Mouse (Mus musculus) 3T3-L1 (cell line): ENCODE data around the gene Echdc1.

Source experiments
- DNase-seq: peaks from one replicate; pipeline ENCODE4 v3.0.0-alpha.2; 2015; ENCODE audit warnings: low read depth, low spot score

Gene Echdc1

DNA sequence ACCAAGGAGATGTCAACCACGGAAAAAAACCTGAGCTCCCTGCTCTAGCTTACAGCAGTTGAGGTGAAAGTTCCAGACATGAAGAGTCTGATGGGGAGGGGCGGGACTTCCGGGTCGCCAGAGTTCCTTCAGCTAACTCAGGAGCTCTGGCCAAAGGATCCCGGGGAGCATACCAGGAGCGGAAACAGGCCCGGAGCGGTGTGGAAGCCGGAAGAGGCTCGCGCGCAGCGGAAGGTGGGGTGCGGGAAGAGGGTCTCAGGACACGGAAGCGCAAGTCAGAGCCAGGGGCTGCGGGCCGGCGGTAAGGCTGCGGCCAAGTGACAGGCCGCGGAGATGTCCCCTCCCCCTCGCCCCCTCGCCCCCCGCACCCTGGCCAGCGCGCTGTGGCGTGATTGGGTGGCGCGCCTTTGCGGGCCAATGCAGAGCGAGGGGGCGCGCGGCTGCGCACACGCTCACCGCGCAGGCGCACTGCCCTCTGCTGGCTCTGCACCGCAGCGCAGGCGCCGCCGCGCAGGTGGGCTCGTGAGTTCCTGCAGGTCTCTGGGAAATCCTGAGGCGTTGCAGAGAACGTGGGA lies at the start of gene Echdc1:
Gene Echdc1 (plus strand): TSS at position 103 of the 575 bp plus-strand sequence.
- DNase-seq: peak; percentile 92

DNA sequence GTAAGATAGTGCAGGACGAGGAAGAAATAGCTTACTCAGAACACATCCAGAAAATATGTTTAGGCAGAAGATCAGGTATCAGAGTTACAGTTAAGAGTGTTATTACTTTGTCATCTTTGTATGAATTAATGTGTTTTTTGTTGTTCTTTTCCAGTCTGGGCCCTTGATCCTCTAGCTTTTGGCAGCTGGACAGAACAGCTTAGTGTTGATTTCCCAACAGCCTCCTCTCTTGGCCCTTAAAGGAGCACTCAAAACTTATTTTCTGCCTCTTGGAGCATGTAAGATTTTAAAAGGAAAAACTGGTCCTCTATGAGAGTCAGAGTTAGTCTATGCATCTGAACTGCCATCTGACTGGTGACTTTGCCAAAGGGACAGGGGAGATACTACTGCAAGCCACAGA lies 31.2 kb upstream of the Echdc1 start:
- peak; percentile 25 for DNase-seq

DNA sequence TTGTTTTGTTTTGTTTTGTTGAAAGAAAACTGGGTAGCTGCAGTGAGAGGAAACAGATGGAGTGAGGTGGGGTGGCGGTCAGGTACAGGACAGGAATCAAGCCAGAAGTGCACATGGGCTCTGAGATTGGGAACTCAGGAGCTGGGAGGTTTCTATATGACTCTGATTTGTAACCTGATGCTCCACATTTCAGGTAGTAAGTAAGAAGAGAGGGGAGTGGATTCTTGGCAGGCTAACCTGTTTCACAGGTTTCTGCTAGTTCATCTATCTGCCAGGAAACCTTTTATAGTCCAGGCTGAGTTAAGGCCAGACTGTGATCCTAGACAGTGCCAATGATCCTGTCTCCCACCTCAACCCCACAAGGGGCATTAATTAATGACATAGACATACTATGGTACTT lies 27.2 kb upstream of the Echdc1 start:
- DNase-seq: no peak

DNA sequence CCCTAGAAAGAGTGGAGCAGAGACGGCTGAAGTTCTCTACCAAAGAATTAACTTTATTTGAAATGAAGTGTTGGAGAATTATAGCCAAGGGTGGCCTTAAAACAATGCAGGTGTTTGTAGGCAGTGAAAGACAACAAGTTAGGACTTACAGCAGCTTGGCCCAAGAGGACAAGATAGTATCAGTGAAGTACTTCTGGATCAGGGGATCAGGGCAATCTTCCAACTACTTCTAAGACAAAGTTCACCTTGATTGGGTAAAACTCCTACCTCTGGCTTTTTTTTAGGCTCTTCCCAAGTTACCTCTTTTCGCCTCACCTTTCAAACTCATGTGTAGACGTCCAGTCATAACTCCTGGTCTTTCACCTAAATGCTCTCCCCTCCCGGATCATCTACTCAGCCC lies 10.7 kb upstream of the Echdc1 start:
- no peak for DNase-seq

DNA sequence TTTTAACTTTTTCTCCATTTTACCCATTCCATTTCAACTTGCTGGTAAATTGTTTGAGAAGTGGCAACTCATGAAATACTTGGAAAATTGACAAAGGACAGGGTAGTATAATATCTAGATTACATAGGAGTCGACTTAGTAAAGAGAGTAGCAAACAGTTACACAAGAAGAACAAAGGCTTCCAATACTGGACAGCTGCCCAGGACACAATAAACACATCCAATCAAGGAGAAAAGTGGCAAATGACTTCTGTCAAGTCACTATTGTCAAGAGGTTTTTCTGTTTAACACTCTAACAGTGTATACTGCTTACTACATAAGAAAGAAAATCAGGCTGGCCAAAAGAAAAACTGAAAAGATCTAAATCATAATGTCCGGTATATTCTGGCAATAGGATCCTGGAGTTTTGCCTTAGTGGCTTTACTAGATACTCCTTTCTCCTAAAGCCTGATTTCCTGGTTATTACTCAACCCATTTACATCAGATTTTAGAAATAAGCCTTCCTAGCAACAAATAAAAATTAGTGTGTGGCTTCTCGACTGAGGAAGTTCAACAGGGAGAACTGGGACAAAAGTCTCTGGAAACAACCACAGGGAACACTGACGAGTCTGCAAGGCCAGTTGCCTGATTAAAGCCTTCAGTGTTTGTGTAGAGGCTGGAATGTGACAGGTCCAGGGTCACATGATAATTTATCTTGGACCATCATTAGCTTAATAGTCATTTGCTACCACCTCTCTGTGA lies 1.3 kb upstream of the Echdc1 start:
- DNase-seq: no peak

DNA sequence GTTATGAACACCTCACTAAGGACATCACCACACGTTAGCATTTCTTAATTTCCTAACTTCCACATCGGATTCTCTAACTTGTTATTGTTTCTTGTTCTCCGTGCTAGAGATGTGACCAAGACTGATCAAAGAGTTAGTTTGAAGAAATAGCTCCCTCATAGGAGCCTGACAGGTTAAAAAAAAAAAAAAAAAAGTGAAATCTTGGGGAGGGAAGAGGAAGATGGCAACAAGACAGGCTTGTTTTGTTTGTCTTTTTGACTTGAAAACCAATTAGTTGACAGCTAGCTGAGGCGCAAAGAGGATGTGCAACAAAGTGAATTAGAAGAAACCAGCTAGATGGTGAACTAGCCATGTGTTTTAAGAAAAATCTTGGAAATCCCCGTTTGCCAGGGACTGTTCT lies 939 bp downstream of the Echdc1 start:
- DNase-seq: peak; percentile 20

DNA sequence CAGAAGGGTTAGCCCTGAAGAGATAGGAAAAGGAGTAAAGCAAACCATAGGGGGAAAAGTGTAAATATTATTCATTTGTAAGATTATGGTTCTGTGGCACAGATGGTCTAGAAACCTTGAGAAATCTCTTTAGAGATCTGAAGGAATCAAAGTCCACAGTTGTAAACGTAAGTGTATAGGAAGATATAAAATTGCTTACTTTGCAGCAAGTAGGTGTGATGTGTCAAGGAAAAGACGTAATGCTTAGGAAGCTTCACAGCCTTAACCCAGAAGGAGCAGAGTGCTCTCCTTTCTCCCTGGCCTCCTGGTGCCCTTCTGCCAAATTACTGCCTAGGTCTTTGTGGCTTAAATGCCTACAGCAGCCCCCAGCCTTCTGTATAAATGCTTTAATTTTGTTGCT lies 11.9 kb downstream of the Echdc1 start:
- DNase-seq: no peak

DNA sequence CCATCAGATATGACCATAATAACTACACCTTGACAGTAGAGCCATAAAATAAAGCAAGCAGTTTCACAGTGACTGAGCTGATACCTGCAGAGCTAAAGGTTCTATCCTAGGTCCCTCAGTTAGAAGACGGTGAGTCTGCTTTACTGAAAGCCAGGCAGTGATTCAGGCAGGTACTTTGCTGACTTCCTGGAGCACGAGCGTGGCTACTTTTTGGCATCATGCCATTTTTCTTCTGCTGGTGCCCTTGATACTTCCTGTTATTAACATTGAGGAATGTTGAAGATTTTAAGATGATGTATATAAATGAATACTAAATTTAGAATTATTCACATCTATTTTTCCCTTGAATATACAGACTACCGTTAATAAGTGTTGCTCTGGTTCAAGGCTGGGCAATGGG lies 20.9 kb downstream of the Echdc1 start:
- no peak for DNase-seq

DNA sequence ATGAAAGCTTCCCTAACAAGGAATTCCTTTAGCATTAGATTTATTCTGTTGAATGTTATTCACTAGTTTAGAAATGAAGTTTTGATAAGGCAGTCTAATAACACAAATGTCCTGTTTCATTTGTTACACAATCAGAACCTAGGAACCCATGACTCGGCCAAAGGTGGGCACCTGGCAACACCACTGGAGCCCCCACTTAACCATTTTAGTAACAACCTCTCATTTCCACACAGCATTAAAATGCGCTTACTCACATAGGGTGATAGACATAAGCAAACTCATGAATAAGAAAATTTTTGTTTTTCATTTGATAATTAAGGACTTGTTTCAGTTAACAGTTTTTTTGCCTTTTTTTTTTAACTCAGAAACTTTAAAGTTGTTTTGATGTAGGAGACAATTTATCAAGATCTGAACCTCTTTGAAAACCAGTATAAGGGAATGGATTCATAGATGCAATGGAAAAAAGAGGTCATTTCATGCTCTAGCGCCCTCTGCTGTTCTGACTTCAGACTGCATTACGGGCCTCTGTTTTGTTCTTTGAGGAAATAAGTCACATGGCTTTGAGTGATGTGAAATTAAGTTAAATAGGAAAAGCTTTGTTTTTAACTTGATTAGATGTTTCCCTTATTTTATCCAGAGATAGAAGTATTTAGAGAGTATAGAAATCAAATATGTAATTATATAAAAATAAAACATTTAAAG lies 25.5 kb downstream of the Echdc1 start:
- DNase-seq: peak; percentile 86

DNA sequence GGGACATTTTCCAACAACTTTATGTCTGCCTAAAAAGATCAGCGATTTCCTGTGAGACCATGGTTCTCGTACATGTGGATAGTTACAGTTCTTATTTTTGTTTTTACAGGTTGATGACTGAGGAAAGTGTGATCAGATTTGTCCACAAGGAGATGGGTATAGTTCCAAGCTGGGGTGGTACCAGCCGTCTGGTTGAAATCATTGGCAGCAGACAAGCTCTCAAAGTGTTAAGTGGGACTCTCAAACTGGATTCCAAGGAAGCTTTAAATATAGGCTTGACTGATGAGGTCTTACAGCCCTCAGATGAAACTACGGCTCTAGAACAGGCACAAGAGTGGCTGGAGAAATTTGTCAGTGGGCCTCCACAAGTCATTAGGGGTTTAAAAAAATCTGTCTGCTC lies 31.3 kb downstream of the Echdc1 start:
- DNase-seq: no peak

DNA sequence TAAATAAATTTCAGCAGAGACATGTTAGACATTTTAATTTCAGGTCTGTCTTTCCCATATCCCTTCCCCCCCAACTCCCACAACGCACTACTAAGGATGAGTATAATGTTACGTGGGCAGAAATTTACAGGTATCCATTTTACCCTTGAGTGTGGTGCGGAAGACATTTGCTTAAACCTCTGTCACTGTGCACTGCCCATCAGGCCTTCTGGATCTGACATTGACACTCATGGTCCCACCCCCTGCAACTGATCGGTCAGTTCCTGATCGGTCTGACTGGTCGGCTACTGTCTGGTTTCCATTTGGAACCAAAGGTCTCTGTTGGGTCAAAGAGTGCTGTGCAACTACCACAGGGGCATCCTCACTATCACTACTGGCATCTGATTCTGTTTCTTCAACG lies 33.7 kb downstream of the Echdc1 start:
- no peak for DNase-seq

DNA sequence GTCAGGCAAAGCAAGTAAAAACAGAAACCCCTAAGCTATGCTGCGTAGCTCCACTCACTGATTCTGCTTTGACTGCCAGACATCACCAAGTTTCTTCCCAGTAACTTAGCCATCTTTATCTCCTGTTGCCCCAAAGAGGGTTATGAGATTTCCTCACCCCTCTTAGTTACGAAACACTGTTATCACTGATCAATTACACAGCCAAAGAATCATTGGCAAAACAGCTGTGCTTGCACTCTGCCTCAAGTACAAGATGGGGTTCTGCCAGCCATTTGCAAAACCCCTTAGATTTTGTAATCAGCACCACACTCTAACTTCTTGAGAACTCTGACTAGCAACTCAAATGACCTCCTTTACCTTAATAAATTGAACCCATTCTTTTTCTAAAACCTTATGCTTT lies 38.5 kb downstream of the Echdc1 start:
- DNase-seq: no peak

DNA sequence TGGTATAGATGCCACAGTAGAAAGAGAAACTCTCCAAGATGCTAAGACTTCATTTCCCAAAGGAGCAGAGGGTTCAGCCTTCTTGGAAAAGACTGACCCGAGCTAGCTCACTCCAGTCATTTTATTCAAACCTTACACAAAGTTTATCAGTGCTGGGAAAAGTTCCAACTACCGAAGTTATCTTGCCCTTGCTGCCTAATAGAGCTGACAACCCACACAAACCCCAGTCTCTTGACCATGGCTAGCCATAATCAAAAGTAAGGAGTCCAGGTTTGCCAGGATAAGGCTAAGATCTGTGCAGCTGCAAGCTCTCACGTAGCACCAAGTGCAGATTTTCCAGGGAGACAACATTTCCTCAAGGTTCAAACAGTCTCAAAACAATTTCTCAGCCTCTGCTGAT lies 39.6 kb downstream of the Echdc1 start:
- no peak for DNase-seq

DNA sequence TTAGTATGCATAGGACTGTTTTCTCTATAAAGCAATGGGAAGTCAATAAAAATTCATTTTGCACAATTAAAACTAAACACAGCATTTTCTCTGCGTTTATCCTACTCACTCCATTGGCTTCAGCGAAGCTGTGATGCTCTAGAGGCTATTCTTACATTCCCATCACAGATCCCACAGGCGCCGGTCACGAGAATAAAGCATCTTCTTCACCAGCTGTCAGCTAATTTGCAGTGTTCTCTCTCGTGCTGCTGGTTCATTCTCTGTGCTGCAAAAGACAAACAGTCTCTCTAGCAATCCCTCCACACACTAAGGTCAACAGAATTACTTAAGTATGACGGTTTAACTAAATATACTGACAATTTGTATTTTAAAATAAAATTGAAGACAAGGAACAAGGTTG lies 41.2 kb downstream of the Echdc1 start:
- no peak for DNase-seq

DNA sequence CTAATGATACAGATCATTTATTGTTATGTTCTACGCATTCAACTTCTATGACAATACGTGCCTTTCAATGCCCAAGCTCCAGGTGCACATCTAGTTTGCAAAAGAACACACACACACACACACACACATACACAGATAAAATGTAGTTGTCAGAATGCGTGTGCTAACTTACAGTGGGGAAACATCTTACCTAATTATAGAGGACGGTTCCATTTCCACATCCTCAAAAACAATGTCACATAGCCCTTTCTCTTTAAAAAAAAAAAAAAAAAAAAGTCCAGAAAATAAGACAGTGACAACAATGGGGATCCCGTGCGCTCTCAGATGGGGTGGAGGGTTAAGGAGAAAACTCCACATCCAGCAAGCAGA lies 48.1 kb downstream of the Echdc1 start:
- peak; percentile 9 for DNase-seq

DNA sequence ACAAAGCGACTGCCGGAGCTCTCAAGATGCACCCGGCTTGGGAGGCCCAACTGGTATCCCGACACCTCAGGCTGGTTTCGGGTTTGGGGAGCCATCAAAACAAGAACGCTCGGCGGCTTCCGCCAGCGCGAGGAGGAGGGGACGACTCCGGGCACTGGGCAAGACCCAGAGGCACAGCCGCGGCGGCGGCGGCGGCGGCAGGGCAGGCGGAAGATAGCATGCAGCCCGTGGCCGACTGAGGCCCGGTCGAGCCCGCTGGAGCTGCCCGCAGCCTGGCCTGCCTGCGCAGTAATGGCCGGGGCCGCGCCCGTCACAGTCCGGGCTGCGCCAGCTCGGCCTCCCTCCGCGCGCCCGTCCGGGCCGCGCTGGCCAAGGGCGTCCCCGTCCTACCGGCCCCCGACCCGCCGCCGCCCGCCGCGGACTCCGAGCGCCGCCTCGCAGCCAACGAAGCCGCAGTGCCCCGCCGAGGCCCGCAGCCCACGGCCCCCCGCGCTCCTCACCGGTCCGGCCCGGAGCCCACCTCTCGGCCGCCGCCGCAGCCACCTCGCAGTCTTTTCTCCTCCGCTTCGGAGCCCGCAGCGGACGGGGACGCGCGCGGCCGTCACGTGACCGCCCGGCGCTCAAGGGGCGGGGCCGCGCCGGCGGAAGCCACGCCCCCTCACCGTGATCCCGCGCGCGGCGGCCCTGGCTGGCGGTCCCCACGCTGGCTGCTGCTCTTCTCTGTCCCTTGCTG lies 48.7 kb downstream of the Echdc1 start:
- peak; percentile 59 for DNase-seq

DNA sequence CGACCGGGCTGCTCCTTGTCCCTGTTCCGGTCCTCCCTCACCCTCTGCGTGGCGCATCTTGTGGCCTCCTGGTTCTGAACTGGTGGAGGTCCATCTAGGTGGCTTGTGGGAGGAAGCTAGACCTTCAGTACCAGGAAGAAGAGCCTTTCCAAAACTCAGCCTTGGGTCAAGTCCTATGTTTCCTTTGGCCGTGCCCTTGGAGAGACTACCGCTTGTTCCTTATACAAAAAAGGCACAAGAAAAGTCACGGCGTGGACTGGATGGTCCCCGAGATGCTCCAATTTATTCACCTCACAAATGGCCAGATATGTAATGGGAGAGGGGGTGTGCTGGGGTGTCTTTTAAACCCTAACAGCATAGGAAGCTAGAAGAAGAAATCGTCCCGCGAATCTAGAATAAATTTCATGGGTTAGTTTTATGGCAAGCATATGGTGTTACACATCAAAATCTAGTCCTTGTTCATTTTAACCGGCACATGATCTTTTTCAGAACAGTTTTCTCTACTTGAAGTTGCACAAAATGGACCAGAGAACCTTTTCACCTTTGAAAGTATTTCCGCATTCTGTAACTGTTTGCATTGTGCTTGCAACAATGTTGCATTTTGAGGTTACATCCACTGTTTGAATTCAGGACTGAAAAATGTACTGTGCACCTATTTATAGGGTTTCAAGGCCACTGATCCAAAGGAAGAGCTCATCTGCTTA lies 49.4 kb downstream of the Echdc1 start, which contains the start of gene Rnf146:
Gene Rnf146 (minus strand): TSS at position 246 of the 704 bp plus-strand sequence.
- peak; percentile 63 for DNase-seq

DNA sequence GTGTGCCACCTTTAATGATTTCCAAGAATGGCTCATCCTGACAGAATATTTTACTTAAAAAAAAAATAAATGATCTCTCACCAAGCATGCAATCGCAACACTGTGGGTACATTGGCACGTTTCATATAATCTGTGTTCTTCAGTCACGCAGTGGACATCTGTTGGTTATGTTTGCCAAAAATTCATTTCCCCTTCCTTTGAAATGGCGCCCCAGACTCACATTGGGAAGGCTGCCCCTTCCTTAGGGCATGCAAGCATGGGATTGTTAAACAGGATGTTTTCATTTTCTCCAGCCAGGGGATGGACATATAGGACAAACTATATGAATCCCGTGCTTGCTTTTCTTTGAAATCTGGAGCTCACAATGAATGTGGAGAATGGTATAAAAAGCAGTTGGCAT lies 61.1 kb downstream of the Echdc1 start:
- no peak for DNase-seq

DNA sequence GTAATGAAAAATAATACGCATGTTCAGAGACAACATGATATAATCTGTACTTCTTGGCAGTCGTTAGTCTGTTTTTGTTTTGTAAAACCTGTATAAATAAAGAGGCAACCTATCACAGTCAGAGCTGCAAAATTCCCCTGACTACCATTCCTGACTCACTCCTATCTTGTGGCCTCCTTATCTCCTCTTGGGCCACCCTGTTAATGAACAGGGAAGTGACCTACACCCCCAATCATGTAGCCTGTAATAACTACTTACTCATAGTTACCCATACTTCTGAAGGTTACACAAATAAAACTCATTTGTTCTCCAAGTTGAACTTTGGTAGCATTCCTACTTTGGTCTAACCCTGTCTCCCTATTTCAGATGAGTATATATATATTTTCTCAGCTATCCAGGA lies 68.6 kb downstream of the Echdc1 start:
- no peak for DNase-seq

DNA sequence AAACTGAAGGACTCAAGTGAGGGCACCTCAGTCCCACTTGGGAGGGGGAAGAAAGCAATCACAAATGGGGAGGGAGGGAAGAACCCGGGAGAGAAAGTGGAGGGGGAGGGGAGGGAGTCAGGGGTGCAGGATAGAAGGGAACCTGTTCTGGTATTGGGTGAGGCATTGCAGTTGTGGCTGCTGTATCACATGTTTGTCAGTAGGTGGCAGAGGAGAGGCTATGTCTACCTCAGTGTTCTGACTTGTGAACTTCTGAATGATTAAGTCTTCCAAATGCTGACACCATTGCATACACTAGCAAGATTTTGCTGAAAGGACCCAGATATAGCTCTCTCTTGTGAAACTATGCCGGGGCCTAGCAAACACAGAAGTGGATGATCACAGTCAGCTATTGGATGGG lies 81.9 kb downstream of the Echdc1 start:
- peak; percentile 34 for DNase-seq
